Mouse (Mus musculus) layer of hippocampus, adult 11-12 months (tissue): Measurements from ENCODE around the gene Greb1.
A peak's percentile ranks its signal among the peaks of the same experiment; 100 is the strongest.
"Not testable (repeated sequence)": the region's sequence is repeated elsewhere in the genome, so short reads cannot be mapped to it uniquely, and the experiment has no call there.

ENCODE experiments used
- DNase-seq: peaks from one replicate; pipeline ENCODE4 v3.0.0; 2022; ENCODE audit warnings: low spot score

The Greb1 gene

DNA sequence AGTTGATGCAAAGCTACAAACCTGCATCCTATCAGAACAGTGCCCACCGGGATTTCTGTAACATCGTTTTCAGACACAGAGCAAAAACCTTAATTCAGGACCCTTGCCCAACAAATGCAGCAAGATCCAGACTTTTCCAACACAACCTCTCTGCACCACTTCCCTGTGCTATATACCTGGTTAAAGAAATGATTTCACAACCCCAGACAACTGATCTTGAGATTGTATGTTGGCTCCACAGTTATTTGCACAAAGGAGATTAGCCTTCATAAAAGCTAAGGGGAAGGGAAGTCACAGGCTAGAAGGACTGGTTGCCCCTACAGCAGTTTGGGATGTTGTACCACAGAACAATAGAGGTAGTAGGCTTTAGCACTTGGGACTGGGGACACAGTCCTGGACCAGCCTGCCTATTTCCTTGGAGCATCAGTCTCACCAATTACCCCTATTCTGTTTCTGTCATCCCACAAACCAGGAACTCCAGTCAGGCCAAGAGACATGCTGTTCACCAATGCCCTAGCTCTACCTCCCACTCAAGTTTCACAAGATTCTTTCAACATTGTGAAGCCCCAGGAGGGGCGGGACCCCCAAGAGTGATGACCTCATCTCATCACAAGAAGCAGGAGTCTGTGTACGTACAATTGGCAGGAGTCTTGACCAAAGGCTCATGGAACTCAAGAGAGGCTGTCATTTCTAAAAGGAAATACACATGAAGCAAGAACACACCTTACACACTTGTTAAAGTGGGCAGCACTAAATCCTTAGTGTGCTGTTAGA, 36.9 kb downstream of the Greb1 start:
- no peak for DNase-seq

DNA sequence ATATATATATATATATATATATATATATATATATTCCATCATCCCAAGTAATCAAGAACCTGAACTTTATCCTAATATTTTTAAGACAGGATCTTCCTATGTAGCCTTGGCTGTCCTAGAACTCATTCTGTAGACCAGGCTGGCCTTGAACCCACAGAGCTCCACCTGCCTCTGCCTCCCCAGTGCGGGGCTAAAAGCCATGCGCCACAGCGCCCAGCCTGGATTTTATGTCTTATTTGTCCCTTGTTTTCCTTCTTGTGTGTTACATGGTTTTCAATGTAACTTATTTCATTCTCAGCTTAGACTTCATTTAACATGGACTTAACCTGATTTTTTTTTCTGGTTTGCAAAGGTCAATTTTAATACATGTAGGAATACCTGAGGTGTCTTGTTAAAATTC, 39.2 kb downstream of the Greb1 start:
- DNase-seq = no peak

- no peak for DNase-seq
Observed at GRCm38 (mm10) chr12:16760246-16760645, 40.4 kb downstream of the Greb1 start.

- DNase-seq = peak; percentile 15
Observed at GRCm38 (mm10) chr12:16754311-16754710, 46.4 kb downstream of the Greb1 start.

GRCm38 (mm10) chr12:16753555-16753954, 47.1 kb downstream of the Greb1 start:
- DNase-seq = no peak

- DNase-seq = no peak
Observed at GRCm38 (mm10) chr12:16753110-16753509, 47.6 kb downstream of the Greb1 start.

DNA sequence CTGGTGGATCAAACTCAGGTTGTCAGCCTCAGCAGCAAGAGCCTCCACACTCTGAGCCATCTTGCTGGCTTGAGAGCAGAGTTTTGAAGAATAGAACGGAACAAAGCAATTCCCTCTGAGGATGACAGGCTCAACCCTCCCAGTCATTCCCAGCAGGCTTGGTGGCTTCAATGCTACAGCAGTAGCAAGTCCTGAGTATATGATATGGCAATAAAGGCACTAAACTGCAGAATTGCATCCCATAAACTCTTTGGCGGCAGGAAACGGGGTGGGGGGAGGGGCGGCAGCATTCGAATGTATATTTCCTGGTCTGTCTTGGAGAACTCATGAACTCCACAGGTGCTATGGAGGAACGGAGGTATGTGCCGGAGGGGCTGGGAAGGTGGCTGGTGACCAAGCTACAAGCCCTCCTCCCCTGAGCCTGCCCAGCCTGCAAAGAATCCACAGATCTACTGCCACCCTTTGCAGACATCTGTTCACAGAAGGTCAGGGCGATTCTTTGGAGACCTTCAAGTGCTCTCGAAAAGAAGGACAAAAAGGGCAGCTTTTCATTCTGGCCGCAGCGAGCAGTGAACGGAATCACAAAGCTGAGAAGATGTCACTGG, 48.3 kb downstream of the Greb1 start:
- no peak for DNase-seq

- no peak for DNase-seq
Observed at GRCm38 (mm10) chr12:16751609-16752008, 49.1 kb downstream of the Greb1 start.

DNA sequence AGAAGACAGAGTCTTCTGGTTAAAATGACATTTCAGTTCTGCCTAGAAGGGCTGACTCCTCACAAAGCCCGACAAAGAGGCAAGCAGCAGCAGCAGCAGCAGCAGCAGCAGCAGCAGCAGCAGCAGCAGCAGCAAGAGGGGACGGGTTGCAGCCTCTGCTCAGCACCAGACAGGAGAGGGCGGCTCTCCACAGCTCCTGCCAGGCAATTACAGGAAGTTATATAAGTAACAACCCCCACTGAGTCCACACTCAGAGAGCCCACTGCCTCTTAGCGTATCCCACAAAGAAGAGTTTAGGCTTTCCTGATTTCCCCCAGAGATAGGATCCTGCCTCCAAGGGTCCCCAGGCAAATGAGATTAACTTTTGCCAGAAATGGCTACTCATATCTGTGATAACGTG, 60.6 kb downstream of the Greb1 start:
- DNase-seq = no peak

GRCm38 (mm10) chr12:16737266-16737665, 63.4 kb downstream of the Greb1 start:
- DNase-seq = no peak

DNA sequence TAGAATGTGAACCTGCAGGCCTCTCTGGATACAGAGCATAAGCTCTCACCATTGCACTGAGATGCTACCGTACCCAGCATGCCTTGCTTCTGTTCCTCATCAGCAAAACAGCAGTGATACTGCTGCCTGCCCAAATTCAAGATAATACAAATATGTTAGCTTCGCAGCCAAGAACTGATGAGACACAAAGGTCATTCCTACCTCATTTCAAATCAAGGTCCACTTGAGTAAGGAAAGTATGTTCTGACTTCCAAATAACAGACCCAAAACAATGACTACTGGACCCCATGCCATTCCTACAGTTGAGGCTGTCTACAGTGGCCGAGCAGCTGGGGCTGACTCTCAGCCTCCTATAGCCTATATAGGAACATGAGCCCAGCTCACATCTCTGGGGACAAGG, 66.0 kb downstream of the Greb1 start:
- DNase-seq = no peak

GRCm38 (mm10) chr12:16734009-16734408, 66.7 kb downstream of the Greb1 start:
- no peak for DNase-seq

DNA sequence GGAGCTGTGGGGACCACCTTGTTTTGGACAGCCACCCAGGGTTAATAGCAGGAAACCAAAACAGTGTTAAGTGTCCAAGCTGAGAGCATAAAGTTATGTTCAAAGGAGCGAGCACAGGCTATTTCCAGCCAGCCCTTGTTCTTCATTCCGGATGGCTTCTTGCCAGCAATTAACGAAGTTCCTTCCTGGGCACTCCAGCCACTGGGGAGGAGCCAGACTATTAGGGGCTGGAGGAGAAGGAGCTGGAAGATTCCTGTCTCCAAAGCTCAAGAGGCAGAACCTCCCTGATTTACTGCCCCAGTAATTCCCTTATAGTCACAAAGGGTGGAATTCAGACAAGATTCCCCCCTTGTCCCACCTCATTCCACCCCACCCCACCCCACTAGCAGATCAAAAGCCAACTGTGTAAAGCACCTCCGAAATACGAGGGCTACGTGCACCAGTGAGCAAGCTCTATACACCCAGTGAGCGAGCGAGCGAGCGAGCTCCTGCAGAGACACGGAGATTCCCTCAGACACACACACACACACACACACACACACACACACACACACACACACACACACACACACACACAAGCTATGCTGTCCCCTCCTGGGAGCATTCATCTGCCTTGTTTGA, 69.5 kb downstream of the Greb1 start:
- DNase-seq = peak; percentile 28

GRCm38 (mm10) chr12:16730196-16730595, 70.5 kb downstream of the Greb1 start:
- no peak for DNase-seq

DNA sequence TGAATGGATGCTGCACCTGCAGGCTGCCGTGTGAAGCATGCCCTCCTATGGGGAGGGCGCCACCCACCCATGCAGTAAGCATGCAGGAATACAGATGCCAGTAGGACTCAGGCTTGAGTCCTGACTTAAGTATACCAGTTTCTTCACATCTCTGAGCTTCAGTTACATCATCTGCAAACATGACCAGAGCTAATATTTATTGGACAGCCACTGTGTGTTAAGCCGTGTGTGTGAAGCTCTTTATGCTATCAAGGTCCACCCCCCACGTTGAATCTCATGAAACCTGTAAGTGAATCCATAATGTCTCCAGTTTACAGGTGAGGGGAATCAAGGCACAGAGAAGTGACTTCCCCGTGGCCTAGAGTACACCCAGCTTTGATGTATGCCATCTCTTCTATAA, 72.5 kb downstream of the Greb1 start:
- no peak for DNase-seq

- DNase-seq = no peak
Observed at GRCm38 (mm10) chr12:16726229-16726628, 74.5 kb downstream of the Greb1 start.

GRCm38 (mm10) chr12:16723601-16724000, 77.1 kb downstream of the Greb1 start:
- no peak for DNase-seq

GRCm38 (mm10) chr12:16718660-16719315, 81.9 kb downstream of the Greb1 start:
- peak; percentile 52 for DNase-seq

- peak; percentile 25 for DNase-seq
Observed at GRCm38 (mm10) chr12:16717653-16718052, 83.0 kb downstream of the Greb1 start.

GRCm38 (mm10) chr12:16714616-16715015, 86.1 kb downstream of the Greb1 start:
- no peak for DNase-seq

DNA sequence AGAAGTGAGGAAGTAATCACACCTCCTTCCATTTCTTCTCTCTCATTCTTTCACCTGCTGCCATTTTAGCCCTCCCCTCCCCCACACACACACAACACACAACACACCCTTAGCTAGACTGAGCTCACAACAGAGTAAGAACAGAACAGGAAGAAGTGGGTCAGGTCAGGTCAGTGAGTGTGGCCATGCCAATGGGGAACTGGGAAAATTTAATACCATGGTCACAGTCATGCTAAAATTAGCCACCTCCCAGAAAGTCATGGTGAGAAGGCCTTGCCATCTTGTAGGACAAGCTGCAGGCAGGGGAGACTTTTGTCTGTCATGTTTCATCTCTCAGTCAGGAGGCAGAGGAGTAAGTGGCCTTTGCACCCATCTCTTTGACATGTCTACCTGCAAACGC, 102.0 kb downstream of the Greb1 start:
- no peak for DNase-seq

DNA sequence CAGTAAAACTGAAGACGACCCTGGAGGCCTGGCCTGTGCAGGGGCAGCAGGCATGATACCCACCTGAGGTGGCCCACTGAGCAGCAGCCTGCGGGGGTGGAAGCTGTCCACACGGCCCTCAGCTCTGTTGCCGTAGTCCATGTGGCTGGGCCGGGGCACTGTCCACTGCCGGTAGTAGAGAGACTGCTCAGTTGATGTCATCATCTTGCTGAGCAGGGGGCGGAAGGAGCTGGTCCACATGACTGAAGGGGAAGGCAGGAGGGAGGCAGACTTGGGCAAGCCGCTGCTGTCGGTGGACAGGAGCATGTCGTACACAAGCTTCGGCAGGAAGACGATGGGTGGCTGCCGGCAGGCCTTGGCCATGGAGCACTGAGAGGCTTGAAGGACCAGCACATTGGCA, 104.5 kb downstream of the Greb1 start:
- no peak for DNase-seq

DNA sequence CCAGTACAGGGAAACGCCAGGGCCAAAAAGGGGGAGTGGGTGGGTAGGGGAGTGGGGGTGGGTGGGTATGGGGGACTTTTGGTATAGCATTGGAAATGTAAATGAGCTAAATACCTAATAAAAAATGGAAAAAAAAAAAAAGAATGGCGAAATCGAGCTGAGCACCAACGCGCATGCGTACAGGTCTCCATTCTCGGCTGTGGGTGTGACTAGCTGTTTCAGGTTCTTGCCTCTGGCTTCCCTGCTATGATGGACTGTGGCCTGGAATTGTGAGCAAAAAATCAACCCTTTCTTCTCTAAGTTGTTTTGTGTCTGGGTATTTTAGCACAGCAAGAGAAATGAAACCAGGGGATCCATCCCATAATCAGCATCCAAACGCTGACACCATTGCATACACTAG, 105.4 kb downstream of the Greb1 start:
- DNase-seq = not testable (repeated sequence)
